Mouse (Mus musculus) myocyte (in vitro differentiated cells): ENCODE results near the gene Igf2bp3. TPM values are rescaled to one million over a fixed set of nuclear protein-coding genes. Genes with fewer than 3 reads are reported as not detected.
"Not testable (repeated sequence)": the region's sequence is repeated elsewhere in the genome, so short reads cannot be mapped to it uniquely, and the experiment has no call there.

Experiments
- H3K27me3 ChIP-seq: one replicate; pipeline ENCODE4 v1.6.1; 2011; ENCODE audit not compliant: control insufficient read depth, insufficient read depth, insufficient read length
- H3K36me3 ChIP-seq: one replicate; pipeline ENCODE4 v1.6.1; 2011; ENCODE audit not compliant: control insufficient read depth, insufficient read depth
- H3K4me2 ChIP-seq: one replicate; pipeline ENCODE4 v1.6.1; 2011; ENCODE audit warnings: low read depth, control low read depth
- H3K4me3 ChIP-seq: one replicate; pipeline ENCODE4 v1.5.1; 2011; ENCODE audit warnings: mild to moderate bottlenecking, control low read depth, moderate library complexity
- H3K79me2 ChIP-seq: one replicate; pipeline ENCODE4 v1.6.1; 2011; ENCODE audit not compliant: control insufficient read depth, insufficient read depth
- H3ac ChIP-seq: one replicate; pipeline ENCODE4 v1.6.1; 2011; ENCODE audit not compliant: control insufficient read depth, insufficient read length
- CEBPB ChIP-seq: IDR thresholded peaks from 2 replicates; pipeline ENCODE4 v1.6.1; 2011; ENCODE audit warnings: mild to moderate bottlenecking, moderate library complexity; ENCODE audit not compliant: poor library complexity, insufficient read depth, severe bottlenecking
- E2F4 ChIP-seq: IDR thresholded peaks from one replicate; pipeline ENCODE4 v1.6.1; 2011; ENCODE audit warnings: mild to moderate bottlenecking, control low read depth, moderate library complexity; ENCODE audit not compliant: insufficient read depth
- MAX ChIP-seq: IDR thresholded peaks from one replicate; pipeline ENCODE4 v1.6.1; 2011; ENCODE audit warnings: low read depth, mild to moderate bottlenecking, control low read depth
- MYOD1 ChIP-seq, 3 experiments: IDR thresholded peaks; one replicate each; pipeline ENCODE4 v1.6.1; 2011; ENCODE audit warnings: control low read depth in 2 of 3, low read depth in 2 of 3, mild to moderate bottlenecking in 2 of 3, moderate library complexity in 1 of 3; ENCODE audit not compliant: insufficient read length in 2 of 3, control insufficient read depth in 1 of 3
- MYOG ChIP-seq, 3 experiments: IDR thresholded peaks; one replicate each; pipeline ENCODE4 v1.6.1; 2011; ENCODE audit warnings: control low read depth in 2 of 3, low read depth in 2 of 3, mild to moderate bottlenecking in 2 of 3; ENCODE audit not compliant: insufficient read length in 2 of 3, control insufficient read depth in 1 of 3, insufficient read depth in 1 of 3
- POLR2A ChIP-seq: IDR thresholded peaks from one replicate; pipeline ENCODE4 v1.6.1; 2011; ENCODE audit warnings: low read depth, mild to moderate bottlenecking, control low read depth, moderate library complexity; ENCODE audit not compliant: insufficient read length
- POLR2AphosphoS2 ChIP-seq: IDR thresholded peaks from one replicate; pipeline ENCODE4 v1.6.1; 2011; ENCODE audit warnings: low read depth, control low read depth; ENCODE audit not compliant: insufficient read length
- REST ChIP-seq: IDR thresholded peaks from one replicate; pipeline ENCODE4 v1.6.1; 2011; ENCODE audit warnings: mild to moderate bottlenecking, control low read depth, moderate library complexity; ENCODE audit not compliant: insufficient read depth, insufficient read length
- SRF ChIP-seq: IDR thresholded peaks from one replicate; pipeline ENCODE4 v1.6.1; 2011; ENCODE audit warnings: low read depth; ENCODE audit not compliant: control insufficient read depth, insufficient read length
- TCF12 ChIP-seq: IDR thresholded peaks from one replicate; pipeline ENCODE4 v1.6.1; 2011; ENCODE audit warnings: mild to moderate bottlenecking, control low read depth; ENCODE audit not compliant: poor library complexity, insufficient read depth, severe bottlenecking
- TCF3 ChIP-seq: IDR thresholded peaks from one replicate; pipeline ENCODE4 v1.6.1; 2011; ENCODE audit warnings: low read depth, control low read depth; ENCODE audit not compliant: insufficient read length
- USF1 ChIP-seq: IDR thresholded peaks from one replicate; pipeline ENCODE4 v1.6.1; 2011; ENCODE audit warnings: low read depth, mild to moderate bottlenecking, control low read depth, moderate library complexity
- polyA plus RNA-seq: library from polyadenylated mRNA; unstranded; fragments of >200 nt; fragmentation: generic; extraction: Trizol; gene quantifications from one replicate; pipeline ENCODE4 v1.2.1, GENCODE M21; 2012; ENCODE audit warnings: missing spikeins

The Igf2bp3 gene
- polyA plus RNA-seq, result 0.26 TPM

DNA sequence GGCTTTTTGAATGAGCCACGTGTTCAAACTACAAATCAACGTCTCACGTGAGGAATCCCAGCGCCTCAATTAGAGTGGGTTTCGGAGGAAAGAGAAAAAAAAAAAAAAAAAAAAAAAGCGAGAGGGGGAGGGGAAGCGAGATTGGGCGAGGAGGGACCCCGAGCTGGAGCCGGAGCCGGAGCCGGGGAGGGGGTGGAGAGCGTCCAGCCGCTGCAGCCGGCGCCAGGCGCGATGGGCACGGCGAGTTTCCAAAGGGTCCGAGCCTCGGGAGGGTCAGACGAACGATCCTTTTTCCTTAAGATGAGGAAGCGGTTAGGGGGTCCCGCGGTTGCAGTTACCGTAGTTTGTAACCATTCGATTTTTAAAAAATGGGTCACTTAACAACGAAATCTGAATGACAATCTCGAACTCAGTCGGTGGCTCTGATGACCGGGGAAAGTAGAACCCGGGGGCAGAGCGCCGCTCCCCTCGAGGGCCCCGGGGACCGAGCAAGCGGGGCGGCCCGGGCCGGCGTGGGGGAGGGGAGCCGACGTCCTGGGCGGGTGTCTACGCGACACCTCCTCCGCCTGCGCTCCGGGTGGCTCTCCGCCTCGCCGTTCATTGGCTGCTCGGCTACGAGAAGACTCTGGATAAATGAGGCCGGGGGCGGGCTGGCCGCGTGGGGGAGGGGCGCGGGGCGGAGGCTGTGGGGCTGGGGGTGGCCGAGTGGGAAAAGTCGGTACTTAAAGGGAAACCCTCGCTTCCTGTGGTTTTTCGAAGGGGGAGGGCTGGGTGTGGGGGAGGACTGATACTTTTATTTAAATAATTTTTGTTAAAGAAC, at the start of gene Igf2bp3:
Gene Igf2bp3, minus strand, starts transcription at position 30 of the 820 bp plus-strand sequence.
- Histone ChIP-seq H3K4me3 (no peak within 1 kb of the TSS), H3K27me3 (peaks cover 55% of the 10 kb centered on the region), H3K4me2 (peak within 1 kb of the TSS; percentile 30), H3ac (no peak within 1 kb of the TSS), H3K36me3 (no peaks in the 10 kb centered on the region), H3K79me2 (no peaks in the 10 kb centered on the region)
- no peak for TF ChIP-seq POLR2AphosphoS2
- no peak for TF ChIP-seq USF1
- TF ChIP-seq TCF12, result no peak
- no peak for TF ChIP-seq MAX
- TF ChIP-seq E2F4, result no peak
- TF ChIP-seq CEBPB, result no peak
- no peak for TF ChIP-seq TCF3
- TF ChIP-seq MYOG (IDR thresholded peaks at IDR 0.05; ENCODE audit: control insufficient read depth in 1 of 3, insufficient read depth in 1 of 3, insufficient read length in 2 of 3, low read depth in 2 of 3), result no peak
- no peak for TF ChIP-seq MYOD1 (IDR thresholded peaks at IDR 0.05; ENCODE audit: control insufficient read depth in 1 of 3, insufficient read length in 2 of 3, low read depth in 2 of 3)
- TF ChIP-seq SRF, result no peak
- no peak for TF ChIP-seq REST
- TF ChIP-seq POLR2A, result no peak

DNA sequence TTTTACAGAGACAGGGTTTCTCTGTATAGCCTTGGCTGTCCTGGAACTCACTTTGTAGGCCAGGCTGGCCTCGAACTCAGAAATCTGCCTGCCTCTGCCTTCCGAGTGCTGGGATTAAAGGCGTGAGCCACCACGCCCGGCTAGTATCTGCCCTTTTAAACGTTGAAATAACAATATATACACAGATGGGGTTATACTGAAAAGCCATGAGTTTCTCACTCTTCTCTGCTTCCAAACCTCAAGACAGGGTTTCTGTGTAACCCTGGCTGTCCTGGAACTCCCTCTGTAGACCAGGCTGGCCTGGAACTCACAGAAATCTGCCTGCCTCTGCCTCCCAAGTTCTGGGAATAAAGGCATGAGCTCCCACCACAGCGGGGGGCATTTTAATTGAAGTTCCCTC, 49.7 kb upstream of the Igf2bp3 start:
- not testable (repeated sequence) for H3K27me3 ChIP-seq, H3K36me3 ChIP-seq, H3ac ChIP-seq
- Histone ChIP-seq H3K4me3 (peak overlapping the region; percentile 95), H3K79me2 (peaks cover 40% of the 10 kb centered on the region), H3K4me2 (peak overlapping the region; percentile 75)

- peak in 1 of 3 experiments; percentile 30 for TF ChIP-seq MYOD1 (IDR thresholded peaks at IDR 0.05; ENCODE audit: control insufficient read depth in 1 of 3, insufficient read length in 2 of 3, low read depth in 2 of 3)
- TF ChIP-seq E2F4, result peak; percentile 78
- no peak for TF ChIP-seq CEBPB
- TF ChIP-seq POLR2A, result peak; percentile 99
- peak in 1 of 3 experiments; percentile 37 for TF ChIP-seq MYOG (IDR thresholded peaks at IDR 0.05; ENCODE audit: control insufficient read depth in 1 of 3, insufficient read depth in 1 of 3, insufficient read length in 2 of 3, low read depth in 2 of 3)
- no peak for TF ChIP-seq TCF12
- TF ChIP-seq TCF3, result no peak
- TF ChIP-seq POLR2AphosphoS2, result peak; percentile 99
- peak; percentile 40 for TF ChIP-seq SRF
- no peak for TF ChIP-seq MAX
- no peak for TF ChIP-seq USF1
- peak; percentile 45 for TF ChIP-seq REST
- H3K79me2 ChIP-seq, result peaks cover 46% of the 10 kb centered on the region
- no peaks in the 10 kb centered on the region for H3K36me3 ChIP-seq
- peak within 1 kb of the TSS; percentile 59 for H3ac ChIP-seq
- H3K27me3 ChIP-seq, result no peaks in the 10 kb centered on the region
- H3K4me2 ChIP-seq, result peak within 1 kb of the TSS; percentile 96
- H3K4me3 ChIP-seq, result peak within 1 kb of the TSS; percentile 95
Measured at GRCm38 (mm10) chr6:49263847-49264243, 49.1 kb upstream of the Igf2bp3 start, which contains the start of gene Tra2a. Gene Tra2a (minus strand): TSS chr6:49264033.

DNA sequence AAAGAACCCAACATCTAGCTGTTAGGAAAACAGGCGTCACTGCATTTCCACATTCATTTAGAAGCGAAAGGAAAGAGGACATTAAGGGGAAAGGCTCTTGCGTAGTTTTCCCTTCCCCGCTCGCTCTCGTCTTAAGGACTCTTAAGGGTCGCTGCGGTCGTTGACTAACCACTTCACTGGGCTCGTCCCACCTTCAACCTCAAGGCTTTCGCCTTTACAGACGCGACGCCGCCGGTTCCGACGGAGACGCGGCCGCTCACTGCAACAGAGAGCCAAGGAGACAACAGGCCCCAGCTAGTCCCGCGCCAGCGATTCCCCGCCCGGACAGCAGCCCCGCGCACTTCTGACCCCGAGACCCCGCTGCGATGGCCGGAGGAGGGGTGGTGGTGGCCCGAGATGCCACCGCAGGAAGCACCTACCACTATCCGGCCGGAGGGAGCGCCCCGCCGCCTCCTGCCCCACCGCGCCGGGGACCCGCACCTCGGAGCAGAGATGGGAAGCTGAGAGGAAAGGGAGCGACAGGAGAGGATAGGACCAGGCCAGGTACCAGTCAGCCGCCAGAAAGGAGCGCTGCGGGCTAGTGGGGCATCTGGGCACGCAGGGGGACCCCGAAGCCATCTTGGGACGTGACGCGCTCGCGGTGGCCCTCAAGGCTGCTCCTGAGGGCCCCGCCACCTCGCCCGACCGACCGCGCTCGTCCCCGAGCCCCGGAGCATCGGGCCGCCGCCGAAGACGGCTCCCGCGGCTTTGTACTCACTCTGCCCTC, 48.5 kb upstream of the Igf2bp3 start:
- TF ChIP-seq MYOD1 (IDR thresholded peaks at IDR 0.05; ENCODE audit: control insufficient read depth in 1 of 3, insufficient read length in 2 of 3, low read depth in 2 of 3), result no peak
- no peak for TF ChIP-seq MAX
- no peak for TF ChIP-seq REST
- no peak for TF ChIP-seq CEBPB
- TF ChIP-seq POLR2AphosphoS2, result no peak
- no peak for TF ChIP-seq TCF3
- no peak for TF ChIP-seq MYOG (IDR thresholded peaks at IDR 0.05; ENCODE audit: control insufficient read depth in 1 of 3, insufficient read depth in 1 of 3, insufficient read length in 2 of 3, low read depth in 2 of 3)
- TF ChIP-seq E2F4, result no peak
- TF ChIP-seq USF1, result no peak
- no peak for TF ChIP-seq SRF
- H3ac ChIP-seq, result peak overlapping the region; percentile 59
- H3K4me2 ChIP-seq, result peak overlapping the region; percentile 96
- no peaks in the 10 kb centered on the region for H3K36me3 ChIP-seq
- H3K79me2 ChIP-seq, result peaks cover 52% of the 10 kb centered on the region
- no peaks in the 10 kb centered on the region for H3K27me3 ChIP-seq
- peak overlapping the region; percentile 95 for H3K4me3 ChIP-seq

DNA sequence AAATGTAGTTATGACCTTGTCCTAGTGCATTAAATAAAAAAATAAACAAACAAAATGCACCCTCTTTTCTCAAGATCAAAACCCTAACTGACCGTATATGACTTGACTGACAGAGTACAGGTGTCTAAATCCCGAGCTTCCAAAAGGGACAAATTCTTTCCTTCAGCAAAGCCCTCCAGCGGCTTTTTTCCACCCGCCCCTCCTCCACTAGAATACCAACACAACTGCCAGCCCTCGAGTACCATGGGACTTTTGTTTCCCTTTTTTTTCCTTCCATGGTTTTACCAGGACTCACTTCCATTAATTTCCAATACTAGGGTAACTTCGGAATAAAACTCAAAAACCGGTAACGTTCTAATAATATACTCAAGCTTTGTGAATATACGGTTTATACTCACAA, 47.7 kb upstream of the Igf2bp3 start:
- peak overlapping the region; percentile 96 for H3K4me2 ChIP-seq
- H3K36me3 ChIP-seq, result no peaks in the 10 kb centered on the region
- no peaks in the 10 kb centered on the region for H3K27me3 ChIP-seq
- H3ac ChIP-seq, result no peak overlapping the region
- peak overlapping the region; percentile 95 for H3K4me3 ChIP-seq
- H3K79me2 ChIP-seq, result peaks cover 61% of the 10 kb centered on the region
- TF ChIP-seq MYOG (IDR thresholded peaks at IDR 0.05; ENCODE audit: control insufficient read depth in 1 of 3, insufficient read depth in 1 of 3, insufficient read length in 2 of 3, low read depth in 2 of 3), result no peak
- no peak for TF ChIP-seq CEBPB
- no peak for TF ChIP-seq SRF
- TF ChIP-seq E2F4, result no peak
- no peak for TF ChIP-seq USF1
- TF ChIP-seq MYOD1 (IDR thresholded peaks at IDR 0.05; ENCODE audit: control insufficient read depth in 1 of 3, insufficient read length in 2 of 3, low read depth in 2 of 3), result no peak
- TF ChIP-seq POLR2A, result no peak
